ENCODE assay signal across 25 mouse cellular contexts in the genomic region with DNA sequence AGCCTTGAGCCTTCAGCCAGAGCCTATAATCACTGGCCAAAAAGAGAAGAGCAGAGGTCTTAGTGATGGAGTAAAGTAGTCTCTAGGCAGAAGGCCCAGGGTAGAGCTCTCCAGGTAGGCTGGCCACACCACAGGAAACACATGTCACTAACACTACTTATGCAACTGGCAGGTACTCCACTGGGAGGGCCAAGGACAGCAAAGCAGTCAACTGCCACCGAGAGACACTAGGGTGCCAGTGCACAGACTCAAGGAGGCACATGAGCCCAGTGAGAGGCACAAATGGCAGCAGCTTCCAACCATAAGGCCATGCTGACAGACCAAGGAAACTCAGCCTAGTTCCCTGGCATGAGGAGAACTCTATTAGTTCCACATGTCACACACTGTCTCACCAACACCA.
A peak's percentile ranks its signal among the peaks of the same experiment; 100 is the strongest.
DNase-seq lines count a peak whose midpoint lies in the region; ATAC-seq and TF ChIP-seq lines count a peak whose summit lies in the region.
"Had no signal": no experiment of that assay in that cellular context is flagged by ENCODE, and none has a peak within 500 bp of the region (broad histone marks: within the 10 kb centered on the region; RNA-seq: fewer than 3 reads in every experiment).

No protein-coding gene starts in this region.

- 39% methylated on average over 1 of the region's 1 CpGs for WGBS in thymus, adult 2 months

- ATAC-seq in CD4-positive, CD25-positive, alpha-beta regulatory T cell, adult 4 months = no peak
- ATAC-seq in neutrophil, adult 5-6 weeks (ENCODE audit: extremely low read depth, insufficient number of reproducible peaks, low FRiP score, poor library complexity, severe bottlenecking) = peak; percentile 20; the same call in 1 of the 2 replicates
- ATAC-seq: activated CD4-positive, CD25-positive, alpha-beta regulatory T cell, adult 4 months; forebrain, embryonic 13.5 days; forebrain, embryonic 16.5 days; hindbrain, postnatal 0 days had no signal

- no peak for TF ChIP-seq CTCF in thymus, adult 2 months (IDR thresholded peaks at IDR 0.05; ENCODE audit: borderline replicate concordance, control insufficient read depth, extremely low read depth, insufficient read depth, low read length, poor library complexity)

- no peak overlapping the region for H3K4me3 ChIP-seq in thymus, adult 2 months (ENCODE audit: control insufficient read depth, insufficient read depth, low read length)
- H3K4me3 ChIP-seq: forebrain, embryonic 10.5 days; forebrain, embryonic 13.5 days; heart, embryonic 12.5 days; heart, embryonic 15.5 days had no signal

- no peak for TF ChIP-seq POLR2A in thymus, adult 2 months (IDR thresholded peaks at IDR 0.05; ENCODE audit: control insufficient read depth, extremely low read depth, insufficient read depth, low read length, poor library complexity)

- H3K27me3 ChIP-seq in thymus, adult 2 months (ENCODE audit: control insufficient read depth, insufficient read depth, low read length) = no peaks in the 10 kb centered on the region
- H3K27me3 ChIP-seq: forebrain, embryonic 13.5 days had no signal

- no peaks in the 10 kb centered on the region for H3K36me3 ChIP-seq in thymus, adult 2 months (ENCODE audit: control insufficient read depth, insufficient read depth, low read length)
- H3K36me3 ChIP-seq: forebrain, embryonic 10.5 days; heart, embryonic 12.5 days; heart, embryonic 15.5 days had no signal

- peak; percentile 39 for DNase-seq in CD4-positive, CD25-positive, alpha-beta regulatory T cell, adult 2 months (ENCODE audit: low read depth, low spot score)
- peak; percentile 44 for DNase-seq in thymus, adult 2 months
- no peak for DNase-seq in thymus, postnatal 10 days (ENCODE audit: low spot score in 2 of 2)
- peak; percentile 45 to 61 for DNase-seq in thymus, postnatal 36 days
- DNase-seq in layer of hippocampus, adult 8-10 months (ENCODE audit: low spot score in 2 of 2) = no peak
- DNase-seq in spleen, adult 18-20 months = no peak
- DNase-seq: adrenal gland, adult 8-10 months; adrenal gland, postnatal 25 days; cerebellum, adult 18-20 months; cerebellum, adult 9-10 months; cerebellum, postnatal 14 days; gastrocnemius, postnatal 10 days; gastrocnemius, postnatal 36 days; heart, postnatal 10 days; heart, postnatal 36 days had no signal

- peak overlapping the region; percentile 99 for H3K27ac ChIP-seq in thymus, adult 2 months (ENCODE audit: control insufficient read depth, insufficient read depth, low read length)
- H3K27ac ChIP-seq: forebrain, embryonic 10.5 days; forebrain, embryonic 13.5 days; heart, embryonic 15.5 days; hindbrain, embryonic 14.5 days; hindbrain, postnatal 0 days had no signal

- peaks cover 77% of the 10 kb centered on the region for H3K4me1 ChIP-seq in thymus, adult 2 months (replicated peaks; ENCODE audit: control insufficient read depth, insufficient read depth, low read length)

Comparison
In these comparisons a context has a peak if more than half of its experiments do, and no peak if none do; other contexts are left out.
1. DNase-seq: peak in CD4-positive, CD25-positive, alpha-beta regulatory T cell, adult 2 months (single experiment), thymus, adult 2 months (single experiment) and thymus, postnatal 36 days (2 of 2); none in thymus, postnatal 10 days (0 of 2), layer of hippocampus, adult 8-10 months (0 of 2) and spleen, adult 18-20 months (0 of 2).